28 mouse cellular contexts compared by ENCODE assay signal in the genomic region with DNA sequence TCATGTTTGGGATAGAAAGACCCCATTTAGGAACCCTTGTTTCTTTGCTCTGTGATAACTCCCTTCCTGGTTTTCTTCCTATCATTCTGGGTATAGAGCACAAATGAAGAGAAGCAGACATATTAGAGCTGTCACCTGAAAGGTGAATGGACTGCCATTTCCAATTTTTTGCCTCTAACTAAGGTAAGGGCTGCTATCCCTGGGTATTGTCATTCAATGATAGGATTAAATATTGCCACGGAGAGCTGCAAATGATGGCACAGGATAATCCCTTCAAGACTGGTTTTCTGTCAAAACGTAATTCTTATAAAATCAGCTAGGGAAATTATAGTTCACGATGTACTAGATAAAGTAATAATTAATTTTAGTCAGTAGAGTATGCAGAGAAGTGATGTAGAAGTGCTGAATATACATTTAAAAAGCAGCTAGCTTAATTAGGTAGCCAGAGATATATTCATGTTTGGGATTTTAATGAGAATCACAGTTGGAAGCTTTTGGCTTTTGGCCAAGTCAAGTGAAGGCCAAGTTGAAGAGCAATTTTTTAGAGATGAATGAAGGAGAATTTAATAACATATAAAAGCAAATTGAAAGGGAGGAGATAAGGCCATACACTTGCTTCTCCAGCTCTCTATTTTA.
DNase-seq lines count a peak whose midpoint lies in the region; ATAC-seq and TF ChIP-seq lines count a peak whose summit lies in the region.
"Had no signal": no experiment of that assay in that cellular context is flagged by ENCODE, and none has a peak within 500 bp of the region (broad histone marks: within the 10 kb centered on the region; RNA-seq: fewer than 3 reads in every experiment).

No protein-coding gene starts in this region.

- ATAC-seq in forebrain, embryonic 14.5 days, result peak; percentile 57; the same call in 1 of the 2 replicates
- no peak; the same call in 1 of the 2 replicates for ATAC-seq in forebrain, embryonic 16.5 days
- peak; percentile 45; the same call in 1 of the 2 replicates for ATAC-seq in midbrain, embryonic 13.5 days
- no peak for ATAC-seq in forebrain, postnatal 0 days
- no peak for ATAC-seq in midbrain, postnatal 0 days (ENCODE audit: low FRiP score)
- ATAC-seq: intestine, postnatal 0 days; liver, embryonic 12.5 days; Patski had no signal

- no peak for TF ChIP-seq CTCF in forebrain, postnatal 0 days (IDR thresholded peaks at IDR 0.05; ENCODE audit: low read depth)
- TF ChIP-seq CTCF in midbrain, postnatal 0 days (IDR thresholded peaks at IDR 0.05), result no peak

- no peak overlapping the region for H3K9ac ChIP-seq in forebrain, embryonic 14.5 days (ENCODE audit: low read length)
- H3K9ac ChIP-seq in forebrain, embryonic 16.5 days (replicated peaks; ENCODE audit: low read depth, low read length), result no peak overlapping the region
- no peak overlapping the region for H3K9ac ChIP-seq in midbrain, embryonic 13.5 days (replicated peaks)
- H3K9ac ChIP-seq in forebrain, postnatal 0 days, result no peak overlapping the region
- H3K9ac ChIP-seq in midbrain, postnatal 0 days (replicated peaks; ENCODE audit: low read length, poor library complexity, severe bottlenecking), result no peak overlapping the region
- H3K9ac ChIP-seq: limb, embryonic 13.5 days; liver, embryonic 12.5 days; neural tube, embryonic 12.5 days; stomach, embryonic 15.5 days had no signal

- no peaks in the 10 kb centered on the region for H3K9me3 ChIP-seq in forebrain, embryonic 14.5 days (replicated peaks; ENCODE audit: control insufficient read depth, low read length)
- no peaks in the 10 kb centered on the region for H3K9me3 ChIP-seq in forebrain, embryonic 16.5 days (ENCODE audit: control insufficient read depth, low read length)
- no peaks in the 10 kb centered on the region for H3K9me3 ChIP-seq in midbrain, embryonic 13.5 days
- H3K9me3 ChIP-seq in midbrain, embryonic 10.5 days (replicated peaks), result no peaks in the 10 kb centered on the region
- H3K9me3 ChIP-seq in forebrain, postnatal 0 days (ENCODE audit: low read length), result no peaks in the 10 kb centered on the region
- H3K9me3 ChIP-seq in midbrain, postnatal 0 days (ENCODE audit: low read length), result no peaks in the 10 kb centered on the region
- H3K9me3 ChIP-seq: limb, embryonic 13.5 days; liver, embryonic 12.5 days; neural tube, embryonic 12.5 days; stomach, embryonic 15.5 days had no signal

- no peaks in the 10 kb centered on the region for H3K27me3 ChIP-seq in forebrain, embryonic 14.5 days (replicated peaks; ENCODE audit: control insufficient read depth, insufficient read depth, low read length)
- H3K27me3 ChIP-seq in forebrain, embryonic 16.5 days (replicated peaks; ENCODE audit: control insufficient read depth, insufficient read depth, low read length), result no peaks in the 10 kb centered on the region
- H3K27me3 ChIP-seq in midbrain, embryonic 13.5 days, result no peaks in the 10 kb centered on the region
- H3K27me3 ChIP-seq in midbrain, embryonic 10.5 days (ENCODE audit: low read depth, poor library complexity, severe bottlenecking), result no peaks in the 10 kb centered on the region
- no peaks in the 10 kb centered on the region for H3K27me3 ChIP-seq in forebrain, postnatal 0 days (ENCODE audit: insufficient read depth, low read length)
- no peaks in the 10 kb centered on the region for H3K27me3 ChIP-seq in midbrain, postnatal 0 days (ENCODE audit: insufficient read depth, low read length)
- H3K27me3 ChIP-seq: CH12.LX; limb, embryonic 13.5 days; liver, embryonic 12.5 days; megakaryocyte, embryonic 14.5 days; neural tube, embryonic 12.5 days; Patski; stomach, embryonic 15.5 days had no signal

- no peaks in the 10 kb centered on the region for H3K36me3 ChIP-seq in forebrain, embryonic 14.5 days (ENCODE audit: control insufficient read depth, insufficient read depth, low read length)
- no peaks in the 10 kb centered on the region for H3K36me3 ChIP-seq in forebrain, embryonic 16.5 days (ENCODE audit: control insufficient read depth, insufficient read depth)
- H3K36me3 ChIP-seq in midbrain, embryonic 13.5 days, result no peaks in the 10 kb centered on the region
- H3K36me3 ChIP-seq in midbrain, embryonic 10.5 days, result no peaks in the 10 kb centered on the region
- H3K36me3 ChIP-seq in forebrain, postnatal 0 days (ENCODE audit: insufficient read depth), result no peaks in the 10 kb centered on the region
- H3K36me3 ChIP-seq in midbrain, postnatal 0 days (ENCODE audit: insufficient read depth, low read length), result no peaks in the 10 kb centered on the region
- H3K36me3 ChIP-seq: G1E; limb, embryonic 13.5 days; liver, embryonic 12.5 days; neural tube, embryonic 12.5 days; stomach, embryonic 15.5 days had no signal

- H3K4me2 ChIP-seq in forebrain, embryonic 14.5 days (ENCODE audit: low read length), result no peak overlapping the region
- no peak overlapping the region for H3K4me2 ChIP-seq in forebrain, embryonic 16.5 days (ENCODE audit: low read length)
- no peak overlapping the region for H3K4me2 ChIP-seq in midbrain, embryonic 13.5 days (replicated peaks)
- no peak overlapping the region for H3K4me2 ChIP-seq in forebrain, postnatal 0 days (ENCODE audit: low read depth)
- H3K4me2 ChIP-seq in midbrain, postnatal 0 days (ENCODE audit: low read depth, low read length, poor library complexity, severe bottlenecking), result no peak overlapping the region
- H3K4me2 ChIP-seq: heart, embryonic 11.5 days; limb, embryonic 13.5 days; liver, embryonic 12.5 days; neural tube, embryonic 12.5 days; stomach, embryonic 15.5 days had no signal

- H3K4me3 ChIP-seq in forebrain, embryonic 14.5 days (ENCODE audit: low read depth, low read length), result no peak overlapping the region
- H3K4me3 ChIP-seq in forebrain, embryonic 16.5 days (replicated peaks; ENCODE audit: low read length), result no peak overlapping the region
- H3K4me3 ChIP-seq in midbrain, embryonic 13.5 days (replicated peaks), result no peak overlapping the region
- no peak overlapping the region for H3K4me3 ChIP-seq in midbrain, embryonic 10.5 days
- no peak overlapping the region for H3K4me3 ChIP-seq in forebrain, postnatal 0 days (ENCODE audit: low read depth, low read length)
- H3K4me3 ChIP-seq in midbrain, postnatal 0 days (ENCODE audit: low read depth, low read length), result no peak overlapping the region
- H3K4me3 ChIP-seq: layer of hippocampus, adult 2 months; limb, embryonic 13.5 days; liver, embryonic 12.5 days; megakaryocyte, embryonic 14.5 days; neural tube, embryonic 12.5 days; stomach, embryonic 15.5 days had no signal

- 0 out of 2 replicates have a peak, but pooled peaks cover 2% of the 10 kb centered on the region for H3K4me1 ChIP-seq in forebrain, embryonic 14.5 days (ENCODE audit: control insufficient read depth, insufficient read depth, low read length)
- H3K4me1 ChIP-seq in forebrain, embryonic 16.5 days (replicated peaks; ENCODE audit: control insufficient read depth, insufficient read depth, low read length), result no peaks in the 10 kb centered on the region
- no peaks in the 10 kb centered on the region for H3K4me1 ChIP-seq in midbrain, embryonic 13.5 days (replicated peaks)
- H3K4me1 ChIP-seq in midbrain, embryonic 10.5 days, result no peaks in the 10 kb centered on the region
- H3K4me1 ChIP-seq in forebrain, postnatal 0 days (ENCODE audit: insufficient read depth), result no peaks in the 10 kb centered on the region
- H3K4me1 ChIP-seq in midbrain, postnatal 0 days (ENCODE audit: insufficient read depth, low read length), result 0 out of 2 replicates have a peak, but pooled peaks cover 2% of the 10 kb centered on the region
- H3K4me1 ChIP-seq: limb, embryonic 13.5 days; liver, embryonic 12.5 days; megakaryocyte, embryonic 14.5 days; neural tube, embryonic 12.5 days; stomach, embryonic 15.5 days had no signal

- H3K27ac ChIP-seq in forebrain, embryonic 14.5 days (ENCODE audit: low read depth, low read length), result no peak overlapping the region
- H3K27ac ChIP-seq in forebrain, embryonic 16.5 days (ENCODE audit: low read length), result no peak overlapping the region
- H3K27ac ChIP-seq in midbrain, embryonic 13.5 days, result no peak overlapping the region
- no peak overlapping the region for H3K27ac ChIP-seq in midbrain, embryonic 10.5 days (replicated peaks)
- H3K27ac ChIP-seq in forebrain, postnatal 0 days (ENCODE audit: low read depth, low read length), result no peak overlapping the region
- H3K27ac ChIP-seq in midbrain, postnatal 0 days (ENCODE audit: low read depth, low read length), result no peak overlapping the region
- H3K27ac ChIP-seq: layer of hippocampus, adult 2 months; limb, embryonic 13.5 days; liver, embryonic 12.5 days; neural tube, embryonic 12.5 days; stomach, embryonic 15.5 days had no signal

- WGBS in forebrain, embryonic 14.5 days, result 28% methylated on average over 3 of the region's 3 CpGs
- WGBS in forebrain, embryonic 16.5 days, result 21% methylated on average over 3 of the region's 3 CpGs
- WGBS in midbrain, embryonic 13.5 days, result 50% methylated on average over 3 of the region's 3 CpGs
- 75% methylated on average over 3 of the region's 3 CpGs for WGBS in midbrain, embryonic 10.5 days
- WGBS in forebrain, postnatal 0 days, result 23% methylated on average over 3 of the region's 3 CpGs
- WGBS in midbrain, postnatal 0 days, result 17% methylated on average over 3 of the region's 3 CpGs

- DNase-seq in forebrain, embryonic 14.5 days (ENCODE audit: low spot score), result peak; percentile 55
- no peak for DNase-seq in midbrain, embryonic 10.5 days (ENCODE audit: low spot score)
- DNase-seq in forebrain, postnatal 0 days, result peak; percentile 15
- peak; percentile 41 for DNase-seq in midbrain, postnatal 0 days (ENCODE audit: low spot score)
- no peak for DNase-seq in right cerebral cortex, postnatal 14 days
- DNase-seq: adrenal gland, postnatal 36 days; B cell, adult 2 months; cerebellum, adult 18-20 months; gastrocnemius, postnatal 14 days; heart, adult 11 months; kidney, postnatal 25 days; layer of hippocampus, postnatal 36 days; lung, adult 2 months; right cerebral cortex, postnatal 4 days; thymus, postnatal 36 days had no signal

Comparison
In these comparisons a context has a peak if more than half of its experiments do, and no peak if none do; other contexts are left out.
1. ATAC-seq: peak in forebrain, embryonic 14.5 days (single experiment) and midbrain, embryonic 13.5 days (single experiment); none in forebrain, embryonic 16.5 days (single experiment), forebrain, postnatal 0 days (single experiment) and midbrain, postnatal 0 days (single experiment).
2. DNase-seq: peak in forebrain, embryonic 14.5 days (single experiment), forebrain, postnatal 0 days (single experiment) and midbrain, postnatal 0 days (single experiment); none in midbrain, embryonic 10.5 days (single experiment) and right cerebral cortex, postnatal 14 days (single experiment).